Comparison of ENCODE assay signal across 8 mouse cellular contexts in the genomic region with DNA sequence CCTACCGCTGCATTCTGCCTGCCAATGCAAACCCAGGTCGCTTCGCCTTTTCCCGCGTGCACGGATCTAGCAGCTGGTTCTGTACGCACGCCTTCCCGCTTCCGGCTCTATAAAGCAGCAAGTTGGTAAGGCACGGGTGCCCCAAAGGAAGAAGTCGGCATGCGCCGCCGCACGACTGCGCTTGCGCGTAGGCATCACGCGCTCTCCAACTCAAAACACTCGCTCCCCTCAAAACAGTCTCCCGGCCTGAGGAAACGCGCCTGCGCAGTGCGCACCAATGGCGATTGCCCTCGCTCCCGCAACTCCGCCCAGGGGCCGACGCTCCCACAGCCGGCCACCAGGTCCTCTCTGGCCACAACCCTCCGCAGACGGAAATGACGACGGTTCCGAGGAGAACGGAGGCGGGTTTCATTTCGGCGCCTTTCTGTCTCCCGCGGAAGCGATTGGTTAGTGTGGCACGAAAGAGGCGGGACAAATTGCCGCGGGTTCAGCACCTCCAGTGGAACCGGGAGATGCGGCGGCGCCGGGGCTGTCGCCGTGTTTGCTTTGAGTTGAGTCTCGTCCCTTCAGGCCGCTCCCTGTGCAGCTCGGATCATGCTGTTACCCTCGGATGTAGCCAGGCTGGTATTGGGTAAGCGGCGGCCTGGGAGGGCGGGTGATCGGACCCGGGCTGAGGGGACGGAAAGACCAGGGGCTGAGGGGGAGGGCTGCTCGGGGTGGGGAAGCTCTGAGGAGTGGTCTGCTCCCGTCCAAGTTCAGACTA. TPM values are rescaled to one million over a fixed set of nuclear protein-coding genes. Genes with fewer than 3 reads are reported as not detected.
A peak's percentile ranks its signal among the peaks of the same experiment; 100 is the strongest.
DNase-seq lines count a peak whose midpoint lies in the region; ATAC-seq and TF ChIP-seq lines count a peak whose summit lies in the region.

A gene (minus strand): TSS at position 183 of the 763 bp plus-strand sequence.
A gene (plus strand): TSS at position 490 of the 763 bp plus-strand sequence.

- peak; percentile 100 for DNase-seq in ZHBTc4 (ENCODE audit: low read depth, low spot score)
- peak; percentile 100 for DNase-seq in gastrocnemius, adult 2 months
- peak; percentile 100 for DNase-seq in hindbrain, postnatal 0 days (ENCODE audit: low spot score)
- DNase-seq in left cerebral cortex, adult 2 months (ENCODE audit: extremely low spot score in 1 of 2, low spot score in 2 of 2): peak; percentile 99 to 100
- DNase-seq in right cerebral cortex, adult 2 months (ENCODE audit: low spot score in 2 of 2): peak; percentile 99
- peak; percentile 99 for DNase-seq in urinary bladder, postnatal 14 days (ENCODE audit: low spot score)

- under 1% methylated on average over 69 of the region's 69 CpGs for WGBS in hindbrain, postnatal 0 days

- peak; percentile 31 for TF ChIP-seq CTCF in gastrocnemius, adult 2 months (IDR thresholded peaks at IDR 0.05)
- TF ChIP-seq CTCF in hindbrain, postnatal 0 days (IDR thresholded peaks at IDR 0.05; ENCODE audit: low read depth): peak; percentile 63
- peak; percentile 54 for TF ChIP-seq CTCF in left cerebral cortex, adult 2 months (IDR thresholded peaks at IDR 0.05)

- H3K4me1 ChIP-seq in hindbrain, postnatal 0 days (ENCODE audit: insufficient read depth, low read length): no peaks in the 10 kb centered on the region; the same call in 1 of the 2 replicates

- no peaks in the 10 kb centered on the region for H3K27me3 ChIP-seq in hindbrain, postnatal 0 days (ENCODE audit: insufficient read depth, low read length)

- H3K4me2 ChIP-seq in hindbrain, postnatal 0 days (ENCODE audit: low read depth, low read length): peak within 1 kb of the TSS; percentile 94

- peak; percentile 93 for ATAC-seq in common myeloid progenitor, adult 5-6 weeks (replicated peaks; ENCODE audit: low read depth, poor library complexity, severe bottlenecking)
- peak; percentile 100 for ATAC-seq in hindbrain, postnatal 0 days
- peak; percentile 94 for ATAC-seq in megakaryocyte, adult 5-6 weeks (ENCODE audit: poor library complexity, severe bottlenecking)

- H3K9ac ChIP-seq in hindbrain, postnatal 0 days (replicated peaks; ENCODE audit: low read length): peak within 1 kb of the TSS; percentile 82

- H3K36me3 ChIP-seq in hindbrain, postnatal 0 days (ENCODE audit: insufficient read depth, low read length): no peaks in the 10 kb centered on the region; the same call in 1 of the 2 replicates

- H3K9me3 ChIP-seq in hindbrain, postnatal 0 days (ENCODE audit: low read length): no peaks in the 10 kb centered on the region

- peak within 1 kb of the TSS; percentile 84 for H3K4me3 ChIP-seq in gastrocnemius, adult 2 months
- peak within 1 kb of the TSS; percentile 89 for H3K4me3 ChIP-seq in hindbrain, postnatal 0 days (ENCODE audit: low read length)
- peak within 1 kb of the TSS; percentile 91 for H3K4me3 ChIP-seq in left cerebral cortex, adult 2 months

- H3K27ac ChIP-seq in gastrocnemius, adult 2 months: peak within 1 kb of the TSS; percentile 91
- H3K27ac ChIP-seq in hindbrain, postnatal 0 days: peak within 1 kb of the TSS; percentile 85
- H3K27ac ChIP-seq in left cerebral cortex, adult 2 months: peak within 1 kb of the TSS; percentile 76

- intact Hi-C loops in gastrocnemius, adult 2 months (cut with DNase I): loop anchor here (5.0 kb wide), 2 partner anchors 76 to 289 kb away; a partner anchor contains a TSS
- intact Hi-C loops in left cerebral cortex, adult 2 months (cut with DNase I): no loop called here

RNA-seq across cellular contexts. Expression of the first gene that starts in this region (rescaled TPM):
- total RNA-seq in common myeloid progenitor, adult 5-6 weeks (2017): 61.0 and 65.6 TPM in 2 replicates
- total RNA-seq in gastrocnemius, adult 2 months (2021): 1 to 10 TPM; 5.7 to 6.7 TPM
- 6.4 and 10.8 TPM in 2 replicates for total RNA-seq in hindbrain, postnatal 0 days (2014; rRNA removed)
- polyA plus RNA-seq in hindbrain, postnatal 0 days (2015; fragmentation: Nextera tagmentation; extraction: Ambion mirVana): 6.4 and 7.3 TPM in 2 replicates
- total RNA-seq in left cerebral cortex, adult 2 months (2021): 10 to 100 TPM; 16.8 to 20.2 TPM
- total RNA-seq in megakaryocyte, adult 5-6 weeks (2015): 14.1 and 15.2 TPM in 2 replicates
- total RNA-seq in megakaryocyte, adult 5-6 weeks (2017): 17.8 and 20.8 TPM in 2 replicates

RNA-seq across cellular contexts. Expression of the second gene that starts in this region (rescaled TPM):
- total RNA-seq in common myeloid progenitor, adult 5-6 weeks (2017): 32.5 and 34.6 TPM in 2 replicates
- 1 to 10 TPM; 4.7 to 4.9 TPM for total RNA-seq in gastrocnemius, adult 2 months (2021)
- 10.7 and 24.1 TPM in 2 replicates for total RNA-seq in hindbrain, postnatal 0 days (2014; rRNA removed)
- polyA plus RNA-seq in hindbrain, postnatal 0 days (2015; fragmentation: Nextera tagmentation; extraction: Ambion mirVana): 8.1 and 8.9 TPM in 2 replicates
- total RNA-seq in left cerebral cortex, adult 2 months (2021): 10 to 100 TPM; 17.8 to 20.0 TPM
- 19.8 and 20.8 TPM in 2 replicates for total RNA-seq in megakaryocyte, adult 5-6 weeks (2015)
- 17.4 and 18.1 TPM in 2 replicates for total RNA-seq in megakaryocyte, adult 5-6 weeks (2017)

Comparison
In these comparisons a context has a peak if more than half of its experiments do, and no peak if none do; other contexts are left out.
1. Peak in every context shown above with its lines: DNase-seq, ATAC-seq, H3K4me3 ChIP-seq and H3K27ac ChIP-seq.